Mouse (Mus musculus) MEL (cell line): Measurements from ENCODE around the gene Ppp1r15a. TPM values are rescaled to one million over a fixed set of nuclear protein-coding genes. Genes with fewer than 3 reads are reported as not detected.

Experiments used
- DNase-seq: peaks from one replicate; pipeline ENCODE4 v3.0.0; 2011; ENCODE audit warnings: low read depth, low spot score
- H3K27ac ChIP-seq: 2 replicates; pipeline ENCODE4 v1.5.1; 2012; ENCODE audit warnings: low read depth, mild to moderate bottlenecking, control low read depth, low read length, moderate library complexity; ENCODE audit not compliant: control insufficient read depth
- H3K27me3 ChIP-seq, 2 experiments: fragments of 150-350 bp in 1 of 2; sonication (generic) in 1 of 2; 2 replicates each; pipeline ENCODE4 v1.6.1; 2012; ENCODE audit warnings: low read length in 2 of 2, mild to moderate bottlenecking in 2 of 2, improper control_type of control experiment in 1 of 2, moderate library complexity in 1 of 2; ENCODE audit not compliant: insufficient read depth in 2 of 2, control insufficient read depth in 1 of 2
- H3K36me3 ChIP-seq, 2 experiments: 2 replicates each; pipeline ENCODE4 v1.6.1; 2012 to 2014; ENCODE audit warnings: low read length in 2 of 2, improper control_type of control experiment in 1 of 2, inconsistent platforms in 1 of 2, mild to moderate bottlenecking in 1 of 2; ENCODE audit not compliant: insufficient read depth in 2 of 2, control insufficient read depth in 1 of 2
- H3K4me1 ChIP-seq, 2 experiments: fragments of 150-350 bp in 1 of 2; sonication (generic) in 1 of 2; 2 replicates each; pipeline ENCODE4 v1.6.1; 2012; ENCODE audit warnings: low read length in 2 of 2, improper control_type of control experiment in 1 of 2, mild to moderate bottlenecking in 1 of 2; ENCODE audit not compliant: insufficient read depth in 2 of 2, control insufficient read depth in 1 of 2
- H3K4me3 ChIP-seq, 2 experiments: fragments of 150-350 bp in 1 of 2; sonication (generic) in 1 of 2; 2 replicates each; pipeline ENCODE4 v1.5.1; 2012; ENCODE audit warnings: low read depth in 2 of 2, low read length in 2 of 2, mild to moderate bottlenecking in 2 of 2, moderate library complexity in 2 of 2, control low read depth in 1 of 2, improper control_type of control experiment in 1 of 2; ENCODE audit not compliant: control insufficient read depth in 1 of 2, insufficient read depth in 1 of 2
- H3K79me2 ChIP-seq: 2 replicates; pipeline ENCODE4 v1.6.1; 2012; ENCODE audit warnings: mild to moderate bottlenecking, low read length, moderate library complexity; ENCODE audit not compliant: control insufficient read depth, poor library complexity, insufficient read depth
- H3K9ac ChIP-seq: 2 replicates; pipeline ENCODE4 v1.6.1; 2012; ENCODE audit warnings: low read depth, mild to moderate bottlenecking, control low read depth, low read length, moderate library complexity; ENCODE audit not compliant: control insufficient read depth, poor library complexity, severe bottlenecking
- H3K9me3 ChIP-seq: fragments of 150-350 bp; sonication (generic); replicated peaks from 2 replicates; pipeline ENCODE4 v1.6.1; 2012; ENCODE audit warnings: mild to moderate bottlenecking, low read length, improper control_type of control experiment, moderate library complexity; ENCODE audit not compliant: insufficient read depth
- E2F4 ChIP-seq: IDR thresholded peaks from 2 replicates; pipeline ENCODE4 v1.6.1; 2011; ENCODE audit warnings: low read depth, low read length, improper control_type of control experiment, borderline replicate concordance
- ELF1 ChIP-seq: IDR thresholded peaks from 2 replicates; pipeline ENCODE4 v1.6.1; 2014; ENCODE audit warnings: low read depth, mild to moderate bottlenecking, inconsistent platforms, low read length, improper control_type of control experiment, moderate library complexity
- EP300 ChIP-seq, 2 experiments: IDR thresholded peaks; 2 replicates each; pipeline ENCODE4 v1.6.1; 2011; ENCODE audit warnings: improper control_type of control experiment in 2 of 2, low read length in 2 of 2, low read depth in 1 of 2, mild to moderate bottlenecking in 1 of 2
- ETS1 ChIP-seq: IDR thresholded peaks from 2 replicates; pipeline ENCODE4 v1.6.1; 2012; ENCODE audit warnings: low read depth, mild to moderate bottlenecking, inconsistent platforms, low read length, improper control_type of control experiment, moderate library complexity
- GATA1 ChIP-seq: IDR thresholded peaks from 2 replicates; pipeline ENCODE4 v1.6.1; 2011; ENCODE audit warnings: low read depth, low read length, improper control_type of control experiment
- HCFC1 ChIP-seq: IDR thresholded peaks from 2 replicates; pipeline ENCODE4 v1.6.1; 2012; ENCODE audit warnings: low read depth, mild to moderate bottlenecking, inconsistent platforms, low read length, improper control_type of control experiment, moderate library complexity
- JUND ChIP-seq: IDR thresholded peaks from 2 replicates; pipeline ENCODE4 v1.6.1; 2011; ENCODE audit warnings: low read depth, mild to moderate bottlenecking, improper control_type of control experiment, low read length
- KAT2A ChIP-seq: conservative IDR thresholded peaks from 2 replicates; pipeline ENCODE4 v1.6.1; 2012; ENCODE audit warnings: low read depth, low read length, improper control_type of control experiment, inconsistent platforms
- MAZ ChIP-seq: IDR thresholded peaks from 2 replicates; pipeline ENCODE4 v1.6.1; 2012; ENCODE audit warnings: low read depth, mild to moderate bottlenecking, inconsistent platforms, low read length, improper control_type of control experiment
- MEF2A ChIP-seq: IDR thresholded peaks from 2 replicates; pipeline ENCODE4 v1.6.1; 2014; ENCODE audit warnings: low read depth, mild to moderate bottlenecking, inconsistent platforms, low read length, improper control_type of control experiment; ENCODE audit not compliant: poor library complexity, insufficient replicate concordance, severe bottlenecking; ENCODE audit errors: extremely low read depth
- MYC ChIP-seq: IDR thresholded peaks from 2 replicates; pipeline ENCODE4 v1.6.1; 2011; ENCODE audit warnings: low read depth, mild to moderate bottlenecking, low read length, improper control_type of control experiment, moderate library complexity
- NELFE ChIP-seq: IDR thresholded peaks from 2 replicates; pipeline ENCODE4 v1.6.1; 2011; ENCODE audit warnings: low read depth, low read length, improper control_type of control experiment
- NRF1 ChIP-seq: IDR thresholded peaks from 2 replicates; pipeline ENCODE4 v1.6.1; 2014; ENCODE audit warnings: low read depth, mild to moderate bottlenecking, inconsistent platforms, low read length, improper control_type of control experiment, moderate library complexity; ENCODE audit not compliant: poor library complexity, insufficient read depth, severe bottlenecking
- POLR2AphosphoS5 ChIP-seq: IDR thresholded peaks from 2 replicates; pipeline ENCODE4 v1.6.1; 2012; ENCODE audit warnings: low read depth, borderline replicate concordance, mild to moderate bottlenecking, inconsistent platforms, low read length, moderate library complexity, mixed read lengths
- SIN3A ChIP-seq: IDR thresholded peaks from 2 replicates; pipeline ENCODE4 v1.6.1; 2012; ENCODE audit warnings: low read length, improper control_type of control experiment, inconsistent platforms
- SMC3 ChIP-seq: IDR thresholded peaks from 2 replicates; pipeline ENCODE4 v1.6.1; 2011; ENCODE audit warnings: low read depth, low read length, improper control_type of control experiment
- TAL1 ChIP-seq: IDR thresholded peaks from 2 replicates; pipeline ENCODE4 v1.6.1; 2012; ENCODE audit warnings: mild to moderate bottlenecking, inconsistent platforms, low read length, moderate library complexity, mixed read lengths
- UBTF ChIP-seq: IDR thresholded peaks from 2 replicates; pipeline ENCODE4 v1.6.1; 2012; ENCODE audit warnings: low read depth, mild to moderate bottlenecking, inconsistent platforms, low read length, improper control_type of control experiment, moderate library complexity, borderline replicate concordance; ENCODE audit not compliant: insufficient read depth
- USF2 ChIP-seq, 2 experiments: IDR thresholded peaks; 2 replicates each; pipeline ENCODE4 v1.6.1; 2011 to 2012; ENCODE audit warnings: improper control_type of control experiment in 2 of 2, low read length in 2 of 2, borderline replicate concordance in 1 of 2, inconsistent platforms in 1 of 2, low read depth in 1 of 2, mild to moderate bottlenecking in 1 of 2; ENCODE audit not compliant: insufficient read depth in 1 of 2
- ZC3H11A ChIP-seq: IDR thresholded peaks from 2 replicates; pipeline ENCODE4 v1.6.1; 2012; ENCODE audit warnings: low read depth, mild to moderate bottlenecking, inconsistent platforms, low read length, improper control_type of control experiment
- polyA plus RNA-seq, 2 experiments: library from polyadenylated mRNA; stranded (reverse) in 1 of 2; unstranded in 1 of 2; fragments of >175 nt in 1 of 2; fragments of >200 nt in 1 of 2; gene quantifications; 2 replicates each; pipeline versions ENCODE4 v1.2.1 to v1.2.4; 2012; ENCODE audit warnings: low replicate concordance in 2 of 2, low read depth in 1 of 2; ENCODE audit not compliant: insufficient read length in 2 of 2, insufficient read depth in 1 of 2, missing spikeins in 1 of 2
- total RNA-seq: library from RNA; depleted of rRNA; stranded (reverse); fragments of 300-350 nt; gene quantifications from 2 replicates; pipeline ENCODE4 v1.2.3, GENCODE M21; 2012

Ppp1r15a gene
- total and polyA plus RNA-seq, 3 experiments: 27.0 to 78.0 TPM; not detected in 1

DNA sequence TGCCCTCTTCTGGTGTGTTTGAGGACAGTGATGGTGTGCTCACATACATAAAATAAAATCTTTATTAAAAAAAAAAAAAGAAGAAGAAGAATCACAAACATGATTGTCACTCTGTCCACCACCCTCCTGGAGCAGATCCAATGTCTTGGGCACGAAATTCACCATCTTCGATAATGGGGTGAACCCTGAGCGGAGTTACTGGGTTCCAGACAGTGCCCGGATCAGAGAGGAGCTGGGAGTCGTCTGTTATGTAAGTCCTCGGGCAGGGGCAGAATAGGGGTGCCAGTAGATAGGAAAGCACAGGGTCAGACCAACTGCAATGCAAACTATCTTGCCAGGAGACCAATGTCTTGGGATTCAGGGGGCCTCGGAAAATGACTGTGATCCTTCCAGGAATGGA is 5.5 kb downstream of the Ppp1r15a start:
- H3K9ac ChIP-seq: no peak overlapping the region; the same call in 1 of the 2 replicates
- H3K4me3 ChIP-seq: no peak overlapping the region
- no peak overlapping the region for H3K27ac ChIP-seq
- H3K79me2 ChIP-seq: peaks cover 23% of the 10 kb centered on the region
- H3K9me3 ChIP-seq: no peaks in the 10 kb centered on the region
- no peaks in the 10 kb centered on the region for H3K27me3 ChIP-seq
- H3K36me3 ChIP-seq: peaks cover 0 to 26% of the 10 kb centered on the region in 2 experiments; a peak in 2 of 4 replicates
- H3K4me1 ChIP-seq: peaks cover 4 to 12% of the 10 kb centered on the region in 2 experiments; a peak in 3 of 4 replicates
- DNase-seq: no peak
- no peak for TF ChIP-seq UBTF
- no peak for TF ChIP-seq E2F4
- no peak for TF ChIP-seq USF2 (IDR thresholded peaks at IDR 0.05; ENCODE audit: borderline replicate concordance in 1 of 2, insufficient read depth in 1 of 2, low read depth in 1 of 2, low read length in 2 of 2)
- TF ChIP-seq MAZ: no peak
- no peak for TF ChIP-seq MYC
- no peak for TF ChIP-seq POLR2AphosphoS5
- TF ChIP-seq NRF1: no peak
- no peak for TF ChIP-seq SMC3
- no peak for TF ChIP-seq ZC3H11A
- no peak for TF ChIP-seq JUND
- TF ChIP-seq NELFE: no peak
- TF ChIP-seq EP300 (IDR thresholded peaks at IDR 0.05; ENCODE audit: low read depth in 1 of 2, low read length in 2 of 2): no peak
- no peak for TF ChIP-seq MEF2A
- TF ChIP-seq ELF1: no peak
- TF ChIP-seq TAL1: no peak
- no peak for TF ChIP-seq GATA1
- no peak for TF ChIP-seq ETS1
- TF ChIP-seq SIN3A: no peak
- no peak for TF ChIP-seq KAT2A
- no peak for TF ChIP-seq HCFC1
